Mouse (Mus musculus) liver, embryonic 14.5 days (tissue): Measurements from ENCODE around the gene Abhd5. TPM values are rescaled to one million over a fixed set of nuclear protein-coding genes. Genes with fewer than 3 reads are reported as not detected.

Experiments used
- ATAC-seq: fragments of 200-750 bp; cut with Nextera tagmentation; 2 replicates; pipeline ENCODE4 v1.8.0; 2017; ENCODE audit warnings: moderate number of reproducible peaks, mild to moderate bottlenecking, moderate library complexity; ENCODE audit not compliant: insufficient read depth
- DNase-seq, 3 experiments: peaks; one replicate each; pipeline ENCODE4 v3.0.0-alpha.2; 2012 to 2013; ENCODE audit warnings: low read depth in 3 of 3, low spot score in 3 of 3
- H3K27ac ChIP-seq: fragments of 300-500 bp; sonication (generic); 2 replicates; pipeline ENCODE4 v1.5.1; 2014; ENCODE audit warnings: moderate library complexity, mild to moderate bottlenecking, control low read depth, inconsistent platforms
- H3K27me3 ChIP-seq: fragments of 300-500 bp; sonication (generic); 2 replicates; pipeline ENCODE4 v1.6.1; 2014; ENCODE audit warnings: mild to moderate bottlenecking, low read length, moderate library complexity; ENCODE audit not compliant: control insufficient read depth, insufficient read depth
- H3K36me3 ChIP-seq: fragments of 300-500 bp; sonication (generic); replicated peaks from 2 replicates; pipeline ENCODE4 v1.6.1; 2014; ENCODE audit warnings: low read depth; ENCODE audit not compliant: control insufficient read depth, insufficient read depth
- H3K4me1 ChIP-seq, 2 experiments: fragments of 200-500 bp in 1 of 2; fragments of 300-500 bp in 1 of 2; sonication (generic) in 1 of 2; replicated peaks; 2 replicates each; pipeline ENCODE4 v1.6.1; 2012 to 2014; ENCODE audit warnings: antibody characterized with exemption in 1 of 2, inconsistent platforms in 1 of 2, low read length in 1 of 2; ENCODE audit not compliant: control insufficient read depth in 2 of 2, insufficient read depth in 2 of 2
- H3K4me2 ChIP-seq: fragments of 300-500 bp; sonication (generic); 2 replicates; pipeline ENCODE4 v1.6.1; 2014; ENCODE audit warnings: low read depth, mild to moderate bottlenecking, control low read depth, moderate library complexity
- H3K4me3 ChIP-seq, 2 experiments: fragments of 200-500 bp in 1 of 2; fragments of 300-500 bp in 1 of 2; sonication (generic) in 1 of 2; 2 replicates each; pipeline ENCODE4 v1.5.1; 2012 to 2014; ENCODE audit warnings: low read depth in 2 of 2, low read length in 2 of 2, mild to moderate bottlenecking in 2 of 2, control low read depth in 1 of 2, inconsistent platforms in 1 of 2, moderate library complexity in 1 of 2; ENCODE audit not compliant: insufficient read depth in 1 of 2
- H3K9ac ChIP-seq: fragments of 300-500 bp; sonication (generic); replicated peaks from 2 replicates; pipeline ENCODE4 v1.6.1; 2014; ENCODE audit warnings: mild to moderate bottlenecking, control low read depth, moderate library complexity
- H3K9me3 ChIP-seq: fragments of 300-500 bp; sonication (generic); 2 replicates; pipeline ENCODE4 v1.6.1; 2016; ENCODE audit warnings: low read length, mixed read lengths; ENCODE audit not compliant: control insufficient read depth
- CTCF ChIP-seq: IDR thresholded peaks from 2 replicates; pipeline ENCODE4 v1.5.1; 2016; ENCODE audit warnings: antibody characterized with exemption, low read depth, control low read depth
- EP300 ChIP-seq: IDR thresholded peaks from 2 replicates; pipeline ENCODE4 v1.6.1; 2016; ENCODE audit warnings: antibody characterized with exemption, low read depth
- whole genome bisulfite sequencing: fragments of 180-500 bp; shearing (Covaris S2); extraction: QIAGEN DNeasy Blood & Tissue Kit; methylation state at CpG from one replicate; pipeline ENCODE4 v1.1.7; 2014; ENCODE audit not compliant: insufficient replicate concordance; 5-methylcytosine and 5-hydroxymethylcytosine counted together
- polyA plus RNA-seq, 2 experiments: library from polyadenylated mRNA; depleted of rRNA in 1 of 2; stranded (reverse) in 1 of 2; unstranded in 1 of 2; fragments of >200 nt; fragmentation: Nextera tagmentation in 1 of 2; extraction: Ambion mirVana in 1 of 2; gene quantifications; 2 replicates each; pipeline versions ENCODE4 v1.2.1 to v1.2.3; 2012 to 2014

Gene Abhd5
- polyA plus RNA-seq, 2 experiments: 15.6 to 26.1 TPM

DNA sequence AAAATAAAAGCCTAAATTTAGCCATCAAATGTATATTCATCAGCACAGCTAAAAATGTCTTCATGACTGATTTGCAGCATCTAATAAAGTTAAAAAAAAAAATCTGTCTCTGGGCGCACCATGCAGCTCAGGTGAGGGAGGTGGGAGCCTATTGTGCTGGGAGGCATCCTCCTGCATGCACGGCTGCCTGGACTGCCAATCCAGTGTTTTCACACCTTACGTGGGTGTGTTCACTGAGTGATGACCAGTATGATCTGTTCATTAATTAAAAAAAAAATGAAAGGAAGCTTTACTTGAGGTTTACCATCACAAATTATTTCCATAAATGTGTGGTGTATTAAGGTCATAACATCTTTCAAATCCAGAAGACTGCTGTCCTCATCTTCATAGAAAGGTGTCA lies 6.1 kb upstream of the Abhd5 start:
- Histone ChIP-seq H3K27me3 (no peaks in the 10 kb centered on the region), H3K4me2 (no peak overlapping the region), H3K4me1 (peaks cover 33 to 34% of the 10 kb centered on the region in 2 experiments), H3K4me3 (no peak overlapping the region), H3K9ac (no peak overlapping the region), H3K27ac (no peak overlapping the region), H3K9me3 (no peaks in the 10 kb centered on the region), H3K36me3 (no peaks in the 10 kb centered on the region)
- 77% methylated on average over 3 of the region's 3 CpGs for WGBS
- TF ChIP-seq CTCF: no peak
- no peak for TF ChIP-seq EP300
- DNase-seq (no peak), ATAC-seq (no peak)

DNA sequence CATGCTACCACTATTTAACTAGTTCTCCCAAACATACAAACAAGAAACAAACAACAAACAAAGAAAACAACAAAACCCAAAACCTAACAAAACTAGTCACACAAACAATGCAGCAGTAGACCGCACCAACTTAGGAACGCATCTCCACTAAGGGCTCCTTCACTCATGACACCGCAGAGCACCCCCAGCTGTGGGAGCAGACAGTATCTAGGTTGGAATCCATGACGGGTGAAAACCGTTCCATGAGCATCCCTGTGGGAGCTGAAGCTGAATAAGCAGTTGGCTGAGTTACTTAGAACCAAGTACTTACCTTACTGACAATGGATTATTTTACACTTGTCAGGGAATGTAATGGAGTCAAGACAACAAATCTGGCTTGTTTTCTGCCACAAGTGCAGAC lies 5.3 kb upstream of the Abhd5 start:
- WGBS: 86% methylated on average over 5 of the region's 5 CpGs
- peaks cover 41% of the 10 kb centered on the region in 2 experiments for H3K4me1 ChIP-seq
- no peak overlapping the region for H3K4me2 ChIP-seq
- no peaks in the 10 kb centered on the region for H3K9me3 ChIP-seq
- H3K27me3 ChIP-seq: no peaks in the 10 kb centered on the region
- no peak for ATAC-seq
- DNase-seq: no peak
- H3K9ac ChIP-seq: no peak overlapping the region
- no peak overlapping the region for H3K4me3 ChIP-seq
- TF ChIP-seq EP300 (no peak), CTCF (no peak)
- no peaks in the 10 kb centered on the region for H3K36me3 ChIP-seq
- no peak overlapping the region for H3K27ac ChIP-seq

DNA sequence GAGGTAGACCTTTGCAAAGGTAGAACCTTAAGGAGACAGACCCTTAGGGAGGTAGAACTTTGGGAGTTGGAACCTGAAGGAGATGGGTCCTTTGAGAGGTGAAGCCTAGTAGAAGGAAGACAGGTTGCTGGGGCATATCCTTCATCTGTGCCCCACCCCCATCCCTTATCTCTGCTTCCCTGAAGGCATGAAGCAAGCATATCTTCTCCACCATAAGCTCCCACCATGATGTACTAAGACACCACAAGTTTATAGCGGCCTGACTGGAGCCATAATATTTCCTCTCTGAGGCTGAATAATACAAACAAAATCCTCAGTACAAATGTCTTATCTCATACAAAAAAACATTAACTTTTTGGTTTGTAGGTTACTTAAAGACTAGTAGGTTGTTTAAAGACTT lies 3.5 kb upstream of the Abhd5 start:
- ATAC-seq: peak; percentile 63
- H3K9me3 ChIP-seq: no peaks in the 10 kb centered on the region
- no peaks in the 10 kb centered on the region for H3K36me3 ChIP-seq
- TF ChIP-seq CTCF: no peak
- TF ChIP-seq EP300: peak; percentile 92
- 17% methylated on average over 1 of the region's 1 CpGs for WGBS
- peak overlapping the region; percentile 57 for H3K4me2 ChIP-seq
- no peaks in the 10 kb centered on the region for H3K27me3 ChIP-seq
- H3K4me3 ChIP-seq: no peak overlapping the region
- peak overlapping the region; percentile 72 for H3K27ac ChIP-seq
- peaks cover 45 to 46% of the 10 kb centered on the region in 2 experiments for H3K4me1 ChIP-seq
- peak; percentile 73 to 78 (median 77) for DNase-seq
- H3K9ac ChIP-seq: peak overlapping the region; percentile 27; the same call in 1 of the 2 replicates

DNA sequence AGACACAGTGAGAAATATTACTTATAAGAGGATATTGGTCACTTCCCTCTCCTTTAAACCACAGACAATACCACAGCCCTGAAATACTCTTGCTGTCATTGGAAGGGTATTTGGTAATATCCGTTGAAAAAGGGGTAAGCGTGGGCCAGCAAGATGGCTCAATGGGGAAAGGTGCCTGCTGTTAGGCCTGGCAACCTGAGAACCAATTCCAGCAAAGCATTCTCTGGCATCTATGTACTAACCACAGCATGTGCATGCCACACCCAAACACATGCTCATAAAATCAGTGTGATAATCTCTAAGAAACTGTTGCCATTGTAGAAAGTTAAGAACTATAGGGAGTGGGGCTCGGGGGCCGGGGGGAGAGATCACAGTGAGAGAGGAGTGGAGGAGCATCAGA lies 2.1 kb upstream of the Abhd5 start:
- WGBS: 26% methylated on average over 4 of the region's 4 CpGs
- no peaks in the 10 kb centered on the region for H3K36me3 ChIP-seq
- H3K27me3 ChIP-seq: no peaks in the 10 kb centered on the region
- no peak overlapping the region for H3K4me3 ChIP-seq
- DNase-seq (no peak), ATAC-seq (no peak)
- no peaks in the 10 kb centered on the region for H3K9me3 ChIP-seq
- H3K4me2 ChIP-seq: 0 out of 2 replicates have a peak overlapping the region, but pooled peaks have one; percentile 6
- peaks cover 49 to 57% of the 10 kb centered on the region in 2 experiments for H3K4me1 ChIP-seq
- TF ChIP-seq CTCF: no peak
- TF ChIP-seq EP300: peak; percentile 35
- no peak overlapping the region for H3K27ac ChIP-seq
- no peak overlapping the region for H3K9ac ChIP-seq

DNA sequence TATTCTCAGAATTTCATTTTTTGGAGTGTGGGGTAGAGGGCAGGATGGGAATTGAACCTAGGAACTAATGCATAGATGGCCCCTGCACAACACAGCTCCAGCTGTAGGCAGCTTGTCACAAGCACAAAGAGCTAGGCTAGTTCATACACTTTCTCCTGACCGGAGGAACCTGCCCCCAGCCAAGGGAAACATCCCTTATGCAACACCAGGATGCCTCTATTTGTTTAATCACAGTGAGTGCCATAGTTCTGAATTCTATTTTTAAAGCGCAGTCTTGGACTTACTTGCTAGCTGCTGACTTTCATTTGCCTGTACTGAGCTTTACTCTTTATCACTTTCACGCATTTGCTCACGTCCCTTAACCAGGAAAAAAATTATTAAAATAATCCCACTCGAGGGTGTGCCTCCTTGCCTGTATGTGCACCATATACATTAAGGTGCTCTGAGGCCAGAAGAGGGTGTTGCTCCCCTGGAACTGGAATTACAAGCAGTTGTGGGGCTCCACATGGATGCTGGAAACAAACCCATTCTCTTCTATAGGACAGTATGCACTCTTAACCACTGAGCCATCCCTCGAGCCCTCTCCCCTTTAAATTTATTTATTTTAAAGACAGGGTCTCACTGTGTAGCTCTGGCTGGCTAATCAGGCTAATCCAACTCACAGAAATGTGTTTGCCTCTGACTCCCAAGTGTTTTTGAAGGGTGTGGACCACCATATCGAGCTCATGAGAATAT lies 845 bp upstream of the Abhd5 start:
- peak overlapping the region in 1 of 2 experiments; percentile 74; a peak in 2 of 4 replicates for H3K4me3 ChIP-seq
- DNase-seq (no peak), ATAC-seq (no peak)
- H3K4me1 ChIP-seq: peaks cover 49 to 57% of the 10 kb centered on the region in 2 experiments
- peak overlapping the region; percentile 85 for H3K4me2 ChIP-seq
- TF ChIP-seq CTCF: no peak
- H3K9ac ChIP-seq: peak overlapping the region; percentile 95
- H3K27ac ChIP-seq: peak overlapping the region; percentile 74
- WGBS: 55% methylated on average over 7 of the region's 7 CpGs
- H3K9me3 ChIP-seq: no peaks in the 10 kb centered on the region
- H3K27me3 ChIP-seq: no peaks in the 10 kb centered on the region
- no peaks in the 10 kb centered on the region for H3K36me3 ChIP-seq
